Mouse (Mus musculus): ENCODE measurements around the gene Ppp1r16b. TPM values are rescaled to one million over a fixed set of nuclear protein-coding genes. Genes with fewer than 3 reads are reported as not detected.

Ppp1r16b gene
- total and polyA plus RNA-seq, 3 experiments = under 0.01 to 0.67 TPM; not detected in 1

GRCm38 (mm10) chr2:158772808-158773207, 107.6 kb downstream of the Ppp1r16b start:
- H3K27ac ChIP-seq (ENCODE audit: control insufficient read depth, low read depth, low read length) = no peak overlapping the region
- peaks cover 0 to 10% of the 10 kb centered on the region in 2 experiments; a peak in 2 of 4 replicates for H3K4me1 ChIP-seq (ENCODE audit: control insufficient read depth in 1 of 2, insufficient read depth in 2 of 2, low read length in 2 of 2)
- H3K4me3 ChIP-seq (ENCODE audit: control insufficient read depth in 1 of 2, insufficient read depth in 1 of 2, low read depth in 2 of 2, low read length in 2 of 2) = no peak overlapping the region
- DNase-seq (ENCODE audit: low read depth, low spot score) = no peak
- no peaks in the 10 kb centered on the region for H3K9me3 ChIP-seq (replicated peaks; ENCODE audit: insufficient read depth, low read length)
- H3K36me3 ChIP-seq (ENCODE audit: control insufficient read depth in 1 of 2, insufficient read depth in 2 of 2, low read length in 2 of 2) = peaks cover 0 to 5% of the 10 kb centered on the region in 2 experiments; a peak in 1 of 4 replicates
- TF ChIP-seq USF2 (IDR thresholded peaks at IDR 0.05; ENCODE audit: borderline replicate concordance in 1 of 2, insufficient read depth in 1 of 2, low read depth in 1 of 2, low read length in 2 of 2) = no peak
- no peak for TF ChIP-seq ZNF384 (IDR thresholded peaks at IDR 0.05; ENCODE audit: low read depth, low read length)
- no peak for TF ChIP-seq MAFK (IDR thresholded peaks at IDR 0.05; ENCODE audit: borderline replicate concordance, low read depth, low read length)
- no peak for TF ChIP-seq JUND (IDR thresholded peaks at IDR 0.05; ENCODE audit: low read depth, low read length)
- no peak for TF ChIP-seq SMC3 (IDR thresholded peaks at IDR 0.05; ENCODE audit: low read depth, low read length)
- no peak overlapping the region for H3K9ac ChIP-seq (ENCODE audit: control insufficient read depth, low read depth, low read length, poor library complexity, severe bottlenecking)
- H3K79me2 ChIP-seq (ENCODE audit: control insufficient read depth, insufficient read depth, low read length, poor library complexity) = peaks cover 2% of the 10 kb centered on the region; the same call in 1 of the 2 replicates
- H3K27me3 ChIP-seq (ENCODE audit: control insufficient read depth in 1 of 2, insufficient read depth in 2 of 2, low read length in 2 of 2) = no peaks in the 10 kb centered on the region

- DNase-seq (ENCODE audit: low read depth, low spot score) = no peak
- Histone ChIP-seq H3K27ac (ENCODE audit: control insufficient read depth, low read depth, low read length) (no peak overlapping the region), H3K9ac (ENCODE audit: control insufficient read depth, low read depth, low read length, poor library complexity, severe bottlenecking) (no peak overlapping the region), H3K4me3 (ENCODE audit: control insufficient read depth in 1 of 2, insufficient read depth in 1 of 2, low read depth in 2 of 2, low read length in 2 of 2) (no peak overlapping the region), H3K36me3 (ENCODE audit: control insufficient read depth in 1 of 2, insufficient read depth in 2 of 2, low read length in 2 of 2) (no peaks in the 10 kb centered on the region), H3K79me2 (ENCODE audit: control insufficient read depth, insufficient read depth, low read length, poor library complexity) (no peaks in the 10 kb centered on the region), H3K4me1 (ENCODE audit: control insufficient read depth in 1 of 2, insufficient read depth in 2 of 2, low read length in 2 of 2) (peaks cover 0 to under 1% of the 10 kb centered on the region in 2 experiments; a peak in 1 of 4 replicates), H3K9me3 (replicated peaks; ENCODE audit: insufficient read depth, low read length) (no peaks in the 10 kb centered on the region), H3K27me3 (ENCODE audit: control insufficient read depth in 1 of 2, insufficient read depth in 2 of 2, low read length in 2 of 2) (no peaks in the 10 kb centered on the region)
- TF ChIP-seq MAFK (IDR thresholded peaks at IDR 0.05; ENCODE audit: borderline replicate concordance, low read depth, low read length) = no peak
Measured at GRCm38 (mm10) chr2:158774886-158775285, 109.7 kb downstream of the Ppp1r16b start.

- no peak for TF ChIP-seq SMC3 (IDR thresholded peaks at IDR 0.05; ENCODE audit: low read depth, low read length)
- no peak for TF ChIP-seq MEF2A (IDR thresholded peaks at IDR 0.05; ENCODE audit: extremely low read depth, insufficient replicate concordance, low read depth, low read length, poor library complexity, severe bottlenecking)
- TF ChIP-seq GABPA (IDR thresholded peaks at IDR 0.05; ENCODE audit: low read depth, low read length) = no peak
- TF ChIP-seq MAFK (IDR thresholded peaks at IDR 0.05; ENCODE audit: borderline replicate concordance, low read depth, low read length) = no peak
- TF ChIP-seq CHD1 (IDR thresholded peaks at IDR 0.05; ENCODE audit: low read depth, low read length) = no peak
- TF ChIP-seq BHLHE40 (IDR thresholded peaks at IDR 0.05; ENCODE audit: borderline replicate concordance, low read depth, low read length) = no peak
- TF ChIP-seq E2F4 (IDR thresholded peaks at IDR 0.05; ENCODE audit: borderline replicate concordance, low read depth, low read length) = no peak
- TF ChIP-seq HCFC1 (IDR thresholded peaks at IDR 0.05; ENCODE audit: low read depth, low read length) = no peak
- no peak for TF ChIP-seq ZC3H11A (IDR thresholded peaks at IDR 0.05; ENCODE audit: low read depth, low read length)
- no peak overlapping the region for H3K4me3 ChIP-seq (ENCODE audit: control insufficient read depth in 1 of 2, insufficient read depth in 1 of 2, low read depth in 2 of 2, low read length in 2 of 2)
- DNase-seq (ENCODE audit: low read depth, low spot score) = no peak
- no peaks in the 10 kb centered on the region for H3K79me2 ChIP-seq (ENCODE audit: control insufficient read depth, insufficient read depth, low read length, poor library complexity)
- no peak overlapping the region for H3K9ac ChIP-seq (ENCODE audit: control insufficient read depth, low read depth, low read length, poor library complexity, severe bottlenecking)
- no peak overlapping the region for H3K27ac ChIP-seq (ENCODE audit: control insufficient read depth, low read depth, low read length)
- H3K36me3 ChIP-seq (ENCODE audit: control insufficient read depth in 1 of 2, insufficient read depth in 2 of 2, low read length in 2 of 2) = no peaks in the 10 kb centered on the region
- no peaks in the 10 kb centered on the region for H3K27me3 ChIP-seq (ENCODE audit: control insufficient read depth in 1 of 2, insufficient read depth in 2 of 2, low read length in 2 of 2)
- no peaks in the 10 kb centered on the region for H3K4me1 ChIP-seq (ENCODE audit: control insufficient read depth in 1 of 2, insufficient read depth in 2 of 2, low read length in 2 of 2)
- no peaks in the 10 kb centered on the region for H3K9me3 ChIP-seq (replicated peaks; ENCODE audit: insufficient read depth, low read length)
Measured at GRCm38 (mm10) chr2:158776716-158777115, 111.5 kb downstream of the Ppp1r16b start.
